Comparison of ENCODE assay signal across 9 mouse cellular contexts in genomic region chr8:122445203-122445602, GRCm38 (mm10). TPM values are rescaled to one million over a fixed set of nuclear protein-coding genes. Genes with fewer than 3 reads are reported as not detected.
DNase-seq lines count a peak whose midpoint lies in the region; ATAC-seq and TF ChIP-seq lines count a peak whose summit lies in the region.
"Had no signal": no experiment of that assay in that cellular context is flagged by ENCODE, and none has a peak within 500 bp of the region (broad histone marks: within the 10 kb centered on the region; RNA-seq: fewer than 3 reads in every experiment).

No protein-coding gene starts in this region.

- H3K27me3 ChIP-seq in forebrain, embryonic 16.5 days (replicated peaks; ENCODE audit: control insufficient read depth, insufficient read depth, low read length), result no peaks in the 10 kb centered on the region
- no peaks in the 10 kb centered on the region for H3K27me3 ChIP-seq in midbrain, embryonic 12.5 days

- no peak for ATAC-seq in forebrain, embryonic 16.5 days
- ATAC-seq in midbrain, embryonic 12.5 days (ENCODE audit: low FRiP score, low read depth), result no peak
- no peak for ATAC-seq in erythroblast, adult 5-6 weeks (replicated peaks; ENCODE audit: low FRiP score, poor library complexity, severe bottlenecking)

- no peaks in the 10 kb centered on the region for H3K9me3 ChIP-seq in forebrain, embryonic 16.5 days (ENCODE audit: control insufficient read depth, low read length)
- no peaks in the 10 kb centered on the region for H3K9me3 ChIP-seq in midbrain, embryonic 12.5 days

- H3K27ac ChIP-seq in layer of hippocampus, adult 2 months, result peak overlapping the region; percentile 96; the same call in 1 of the 2 replicates
- no peak overlapping the region for H3K27ac ChIP-seq in bone marrow, adult 2 months (ENCODE audit: control insufficient read depth, insufficient read depth, low read depth, low read length, poor library complexity)
- H3K27ac ChIP-seq in forebrain, embryonic 16.5 days (ENCODE audit: low read length), result no peak overlapping the region
- H3K27ac ChIP-seq in midbrain, embryonic 12.5 days (replicated peaks), result peak overlapping the region; percentile 98

- no peaks in the 10 kb centered on the region for H3K36me3 ChIP-seq in forebrain, embryonic 16.5 days (ENCODE audit: control insufficient read depth, insufficient read depth)
- H3K36me3 ChIP-seq in midbrain, embryonic 12.5 days, result no peaks in the 10 kb centered on the region

- peak; percentile 41 for TF ChIP-seq CTCF in layer of hippocampus, adult 2 months (conservative IDR thresholded peaks at IDR 0.05)
- TF ChIP-seq CTCF in bone marrow, adult 2 months (IDR thresholded peaks at IDR 0.05; ENCODE audit: control insufficient read depth, insufficient read depth, low read length), result peak; percentile 28; the same call in 1 of the 2 replicates

- WGBS in bone marrow, adult 2 months, result 42% methylated on average over 3 of the region's 3 CpGs
- WGBS in forebrain, embryonic 16.5 days, result 69% methylated on average over 3 of the region's 3 CpGs
- 67% methylated on average over 3 of the region's 3 CpGs for WGBS in midbrain, embryonic 12.5 days

- H3K4me3 ChIP-seq in layer of hippocampus, adult 2 months, result no peak overlapping the region
- no peak overlapping the region for H3K4me3 ChIP-seq in bone marrow, adult 2 months (replicated peaks; ENCODE audit: control insufficient read depth, low read depth, low read length)
- peak overlapping the region; percentile 77; the same call in 1 of the 2 replicates for H3K4me3 ChIP-seq in forebrain, embryonic 16.5 days (replicated peaks; ENCODE audit: low read length)
- H3K4me3 ChIP-seq in midbrain, embryonic 12.5 days, result peak overlapping the region; percentile 7; the same call in 1 of the 2 replicates

- DNase-seq in layer of hippocampus, adult 2 months (ENCODE audit: low spot score in 2 of 2), result no peak
- no peak for DNase-seq in layer of hippocampus, adult 11-12 months (ENCODE audit: low spot score)
- no peak for DNase-seq in right cerebral cortex, adult 18-20 months
- no peak for DNase-seq in urinary bladder, postnatal 4 days (ENCODE audit: low spot score in 2 of 2)

- H3K4me1 ChIP-seq in bone marrow, adult 2 months (ENCODE audit: control insufficient read depth, insufficient read depth, low read length), result peaks cover 2% of the 10 kb centered on the region; the same call in 1 of the 2 replicates
- peaks cover 24% of the 10 kb centered on the region for H3K4me1 ChIP-seq in forebrain, embryonic 16.5 days (replicated peaks; ENCODE audit: control insufficient read depth, insufficient read depth, low read length)
- peaks cover 28% of the 10 kb centered on the region for H3K4me1 ChIP-seq in midbrain, embryonic 12.5 days

- no peak for TF ChIP-seq POLR2A in bone marrow, adult 2 months (IDR thresholded peaks at IDR 0.05; ENCODE audit: borderline replicate concordance, control insufficient read depth, low read depth, low read length)

- H3K4me2 ChIP-seq in forebrain, embryonic 16.5 days (ENCODE audit: low read length), result peak overlapping the region; percentile 87
- H3K4me2 ChIP-seq in midbrain, embryonic 12.5 days (replicated peaks), result peak overlapping the region; percentile 62

- no peak overlapping the region for H3K9ac ChIP-seq in forebrain, embryonic 16.5 days (replicated peaks; ENCODE audit: low read depth, low read length)
- no peak overlapping the region for H3K9ac ChIP-seq in midbrain, embryonic 12.5 days (replicated peaks)

RNA-seq across cellular contexts. Expression of gene Mvd, which starts 2.0 kb away (rescaled TPM):
- 10 to 100 TPM; 16.7 to 17.6 TPM for total RNA-seq in layer of hippocampus, adult 2 months (2021)
- 2.4 and 6.3 TPM in 2 replicates for polyA plus RNA-seq in bone marrow, adult 2 months (2011; ENCODE audit: insufficient read depth, insufficient read length, low replicate concordance, missing spikeins)
- polyA plus RNA-seq in forebrain, embryonic 16.5 days (2015; fragmentation: Nextera tagmentation; extraction: Ambion mirVana), result 51.0 and 60.0 TPM in 2 replicates
- polyA plus RNA-seq in midbrain, embryonic 12.5 days (2016; fragmentation: Nextera tagmentation; extraction: Ambion mirVana), result 45.8 and 47.4 TPM in 2 replicates
- total RNA-seq in erythroblast, adult 5-6 weeks (2015; ENCODE audit: low replicate concordance), result 0.84 TPM in 1 of 2 replicates, not detected in the other
- 0.84 and 1.3 TPM in 2 replicates for total RNA-seq in erythroblast, adult 5-6 weeks (2017; ENCODE audit: low replicate concordance)

RNA-seq across cellular contexts. Expression of gene Cyba, which starts 12.5 kb away (rescaled TPM):
- total RNA-seq in layer of hippocampus, adult 2 months (2021), result 10 to 100 TPM in 1 of 2 experiments, 1 to 10 TPM in 1; 10.0 to 10.7 TPM
- polyA plus RNA-seq in bone marrow, adult 2 months (2011; ENCODE audit: insufficient read depth, insufficient read length, low replicate concordance, missing spikeins), result 168 and 494 TPM in 2 replicates
- 25.1 and 30.5 TPM in 2 replicates for polyA plus RNA-seq in forebrain, embryonic 16.5 days (2015; fragmentation: Nextera tagmentation; extraction: Ambion mirVana)
- polyA plus RNA-seq in midbrain, embryonic 12.5 days (2016; fragmentation: Nextera tagmentation; extraction: Ambion mirVana), result 58.2 and 63.7 TPM in 2 replicates
- 105 and 126 TPM in 2 replicates for total RNA-seq in erythroblast, adult 5-6 weeks (2015; ENCODE audit: low replicate concordance)
- 42.8 and 52.6 TPM in 2 replicates for total RNA-seq in erythroblast, adult 5-6 weeks (2017; ENCODE audit: low replicate concordance)

RNA-seq across cellular contexts. Expression of gene Snai3, which starts 15.3 kb away (rescaled TPM):
- total RNA-seq in layer of hippocampus, adult 2 months (2021), result not detected
- polyA plus RNA-seq in bone marrow, adult 2 months (2011; ENCODE audit: insufficient read depth, insufficient read length, low replicate concordance, missing spikeins), result 2.2 TPM in 1 of 2 replicates, not detected in the other
- polyA plus RNA-seq in forebrain, embryonic 16.5 days (2015; fragmentation: Nextera tagmentation; extraction: Ambion mirVana), result not detected in 2 replicates
- not detected in 2 replicates for polyA plus RNA-seq in midbrain, embryonic 12.5 days (2016; fragmentation: Nextera tagmentation; extraction: Ambion mirVana)
- total RNA-seq in erythroblast, adult 5-6 weeks (2015; ENCODE audit: low replicate concordance), result 1.0 TPM in 1 of 2 replicates, not detected in the other
- not detected in 2 replicates for total RNA-seq in erythroblast, adult 5-6 weeks (2017; ENCODE audit: low replicate concordance)
- total RNA-seq: hematopoietic stem cell, adult 5-6 weeks had no signal

RNA-seq across cellular contexts. Expression of gene Il17c, which starts 23.4 kb away (rescaled TPM):
- not detected for total RNA-seq in layer of hippocampus, adult 2 months (2021)
- polyA plus RNA-seq in bone marrow, adult 2 months (2011; ENCODE audit: insufficient read depth, insufficient read length, low replicate concordance, missing spikeins), result not detected in 2 replicates
- 0.61 TPM in 1 of 2 replicates, not detected in the other for polyA plus RNA-seq in forebrain, embryonic 16.5 days (2015; fragmentation: Nextera tagmentation; extraction: Ambion mirVana)
- not detected in 2 replicates for polyA plus RNA-seq in midbrain, embryonic 12.5 days (2016; fragmentation: Nextera tagmentation; extraction: Ambion mirVana)
- not detected in 2 replicates for total RNA-seq in erythroblast, adult 5-6 weeks (2015; ENCODE audit: low replicate concordance)
- total RNA-seq in erythroblast, adult 5-6 weeks (2017; ENCODE audit: low replicate concordance), result not detected in 2 replicates
- total RNA-seq: hematopoietic stem cell, adult 5-6 weeks had no signal

RNA-seq across cellular contexts. Expression of gene Rnf166, which starts 30.7 kb away (rescaled TPM):
- total RNA-seq in layer of hippocampus, adult 2 months (2021), result 10 to 100 TPM; 32.7 to 39.5 TPM
- polyA plus RNA-seq in bone marrow, adult 2 months (2011; ENCODE audit: insufficient read depth, insufficient read length, low replicate concordance, missing spikeins), result 17.4 and 32.7 TPM in 2 replicates
- polyA plus RNA-seq in forebrain, embryonic 16.5 days (2015; fragmentation: Nextera tagmentation; extraction: Ambion mirVana), result 39.6 and 41.8 TPM in 2 replicates
- 36.7 and 37.7 TPM in 2 replicates for polyA plus RNA-seq in midbrain, embryonic 12.5 days (2016; fragmentation: Nextera tagmentation; extraction: Ambion mirVana)
- 9.0 and 12.9 TPM in 2 replicates for total RNA-seq in erythroblast, adult 5-6 weeks (2015; ENCODE audit: low replicate concordance)
- total RNA-seq in erythroblast, adult 5-6 weeks (2017; ENCODE audit: low replicate concordance), result 7.9 and 8.1 TPM in 2 replicates

Comparison
In these comparisons a context has a peak if more than half of its experiments do, and no peak if none do; other contexts are left out.
1. H3K27ac ChIP-seq: peak in layer of hippocampus, adult 2 months (single experiment) and midbrain, embryonic 12.5 days (single experiment); none in bone marrow, adult 2 months (single experiment) and forebrain, embryonic 16.5 days (single experiment).
2. H3K4me3 ChIP-seq: peak in forebrain, embryonic 16.5 days (single experiment) and midbrain, embryonic 12.5 days (single experiment); none in layer of hippocampus, adult 2 months (single experiment) and bone marrow, adult 2 months (single experiment).